Mouse (Mus musculus): ENCODE data around the gene Abcc4. TPM values are rescaled to one million over a fixed set of nuclear protein-coding genes. Genes with fewer than 3 reads are reported as not detected.
A peak's percentile ranks its signal among the peaks of the same experiment; 100 is the strongest.

Abcc4 gene
- polyA plus RNA-seq, 1 experiment = 4.5 TPM

DNA sequence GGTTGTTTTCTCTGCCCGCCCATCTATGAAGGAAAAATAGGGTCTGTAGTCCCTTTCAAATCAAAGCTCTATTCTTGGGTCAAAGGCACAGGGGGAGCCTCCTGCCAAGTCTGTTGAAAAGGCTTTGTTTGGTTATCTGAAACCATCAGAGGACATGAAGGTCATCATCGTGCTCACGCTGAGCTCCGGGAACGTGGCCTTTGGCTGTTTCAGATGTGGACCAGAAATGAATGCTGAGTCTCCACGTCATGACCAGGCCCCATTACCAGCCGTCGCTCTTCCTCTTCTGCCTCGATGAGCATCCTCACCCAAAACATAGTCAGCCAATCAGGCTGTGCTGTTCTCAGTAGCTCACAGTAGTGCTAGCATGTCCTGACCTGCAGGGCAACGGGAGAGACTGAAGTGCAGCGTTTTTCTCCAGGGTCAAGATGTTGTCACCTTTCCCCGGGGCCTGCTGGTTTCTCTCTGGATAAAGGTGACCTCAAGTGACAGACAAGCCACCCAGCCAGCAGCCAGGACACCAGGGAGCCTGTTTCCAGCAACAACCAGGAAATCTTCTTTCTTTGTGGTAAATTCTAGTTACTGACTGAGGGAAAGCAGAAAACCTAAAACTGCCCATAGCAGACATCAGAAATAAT lies 31.4 kb upstream of the Abcc4 start:
- no peak overlapping the region for H3K27ac ChIP-seq (ENCODE audit: insufficient read depth, low read length)
- DNase-seq = no peak
- no peaks in the 10 kb centered on the region for H3K4me1 ChIP-seq (ENCODE audit: control insufficient read depth, insufficient read depth, low read length)
- TF ChIP-seq POLR2A (IDR thresholded peaks at IDR 0.05; ENCODE audit: borderline replicate concordance, insufficient read depth, low read length) (no peak), CTCF (IDR thresholded peaks at IDR 0.05; ENCODE audit: borderline replicate concordance, insufficient read depth, low read depth, low read length) (no peak)
- H3K27me3 ChIP-seq (ENCODE audit: control insufficient read depth, insufficient read depth, low read length) = no peaks in the 10 kb centered on the region
- H3K4me3 ChIP-seq (replicated peaks; ENCODE audit: insufficient read depth, low read depth, low read length) = no peak overlapping the region
- WGBS = 23% methylated on average over 12 of the region's 12 CpGs

DNA sequence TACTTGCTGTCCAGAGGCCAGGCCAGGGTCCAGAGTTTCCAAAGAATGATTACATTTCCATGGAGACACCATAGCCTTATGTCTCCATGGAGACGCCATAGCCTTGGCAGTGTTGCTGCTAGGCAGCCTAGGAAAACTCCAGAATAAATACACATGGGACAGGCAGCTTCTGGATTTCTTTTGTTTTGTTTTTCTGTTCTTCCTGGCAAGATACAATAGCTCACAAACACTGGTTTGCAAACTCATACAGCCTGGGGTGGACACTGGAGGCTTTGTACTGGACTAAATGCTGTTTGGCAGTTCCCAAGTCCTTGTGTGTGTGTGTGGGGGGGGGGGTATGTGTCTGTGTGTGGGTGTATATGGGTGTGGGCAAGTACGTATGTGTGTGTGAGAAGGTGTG lies 29.1 kb upstream of the Abcc4 start:
- Histone ChIP-seq H3K27me3 (ENCODE audit: control insufficient read depth, insufficient read depth, low read length) (no peaks in the 10 kb centered on the region), H3K4me3 (replicated peaks; ENCODE audit: insufficient read depth, low read depth, low read length) (no peak overlapping the region), H3K4me1 (ENCODE audit: control insufficient read depth, insufficient read depth, low read length) (no peaks in the 10 kb centered on the region), H3K27ac (ENCODE audit: insufficient read depth, low read length) (no peak overlapping the region)
- TF ChIP-seq CTCF (IDR thresholded peaks at IDR 0.05; ENCODE audit: borderline replicate concordance, insufficient read depth, low read depth, low read length) = no peak
- no peak for TF ChIP-seq POLR2A (IDR thresholded peaks at IDR 0.05; ENCODE audit: borderline replicate concordance, insufficient read depth, low read length)
- DNase-seq = no peak
- 53% methylated on average over 2 of the region's 2 CpGs for WGBS

DNA sequence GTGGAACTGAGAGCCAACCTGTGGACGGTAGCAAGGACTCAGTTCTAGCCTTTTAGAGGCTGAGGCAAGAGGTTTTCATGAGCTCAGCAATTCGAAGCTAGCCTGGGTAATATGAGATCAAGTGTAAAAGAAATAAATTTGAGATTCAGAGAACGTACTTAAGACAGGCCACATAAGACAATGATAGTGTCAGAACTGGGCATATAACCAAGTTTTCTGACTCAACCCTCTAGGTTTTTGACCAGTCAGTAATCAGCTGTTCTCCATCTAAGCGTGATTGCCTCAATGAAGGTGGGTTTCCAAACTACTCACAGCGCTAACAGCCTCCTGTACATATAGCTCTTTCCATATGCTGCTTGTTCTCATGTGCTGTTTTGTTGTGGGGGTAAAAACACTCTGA lies 27.1 kb upstream of the Abcc4 start:
- Histone ChIP-seq H3K27ac (ENCODE audit: insufficient read depth, low read length) (no peak overlapping the region), H3K4me3 (replicated peaks; ENCODE audit: insufficient read depth, low read depth, low read length) (no peak overlapping the region), H3K4me1 (ENCODE audit: control insufficient read depth, insufficient read depth, low read length) (no peaks in the 10 kb centered on the region), H3K27me3 (ENCODE audit: control insufficient read depth, insufficient read depth, low read length) (no peaks in the 10 kb centered on the region)
- no peak for TF ChIP-seq POLR2A (IDR thresholded peaks at IDR 0.05; ENCODE audit: borderline replicate concordance, insufficient read depth, low read length)
- no peak for TF ChIP-seq CTCF (IDR thresholded peaks at IDR 0.05; ENCODE audit: borderline replicate concordance, insufficient read depth, low read depth, low read length)
- no peak for DNase-seq
- WGBS = 79% methylated on average over 5 of the region's 5 CpGs

DNA sequence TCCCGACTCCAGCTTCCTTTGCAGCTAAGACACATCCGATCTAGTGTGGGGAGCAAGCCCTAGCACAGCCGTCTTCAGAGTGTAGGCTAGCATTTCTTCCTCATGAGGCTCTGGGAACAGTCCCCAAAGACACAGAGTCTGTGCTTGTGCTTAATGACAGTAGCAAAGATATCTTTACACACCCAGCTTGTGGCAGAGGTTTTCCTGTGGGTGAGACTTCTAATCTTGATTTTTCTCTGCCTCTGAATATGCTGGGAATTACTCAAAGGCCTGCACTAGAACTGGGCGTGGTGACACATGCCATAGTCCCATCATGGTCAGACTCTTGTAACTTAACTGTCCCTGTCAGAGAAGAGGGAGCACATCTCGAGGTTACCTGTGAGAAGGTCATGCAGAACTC lies 24.6 kb upstream of the Abcc4 start:
- no peak for DNase-seq
- TF ChIP-seq CTCF (IDR thresholded peaks at IDR 0.05; ENCODE audit: borderline replicate concordance, insufficient read depth, low read depth, low read length) (no peak), POLR2A (IDR thresholded peaks at IDR 0.05; ENCODE audit: borderline replicate concordance, insufficient read depth, low read length) (no peak)
- no peak overlapping the region for H3K27ac ChIP-seq (ENCODE audit: insufficient read depth, low read length)
- no peaks in the 10 kb centered on the region for H3K27me3 ChIP-seq (ENCODE audit: control insufficient read depth, insufficient read depth, low read length)
- no peak overlapping the region for H3K4me3 ChIP-seq (replicated peaks; ENCODE audit: insufficient read depth, low read depth, low read length)
- 89% methylated on average over 5 of the region's 5 CpGs for WGBS
- no peaks in the 10 kb centered on the region; the same call in 1 of the 2 replicates for H3K4me1 ChIP-seq (ENCODE audit: control insufficient read depth, insufficient read depth, low read length)

DNA sequence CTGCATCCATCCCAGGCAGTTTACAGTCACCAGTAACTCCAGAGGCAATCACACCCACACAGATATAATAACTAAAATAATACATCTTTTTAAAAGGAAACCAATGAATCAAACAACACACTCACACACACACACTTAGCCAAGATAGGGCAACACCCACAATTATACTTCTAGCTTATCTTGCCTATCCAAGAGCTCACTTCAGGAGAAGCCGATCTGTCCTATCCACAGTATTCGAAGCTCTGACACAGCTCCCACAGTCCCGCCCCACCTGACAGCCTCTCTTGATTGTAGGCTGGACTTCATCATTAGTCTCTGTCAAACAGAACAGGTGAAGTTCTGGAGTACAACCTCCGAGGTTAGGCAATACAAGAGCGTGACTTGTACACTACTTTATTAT lies 19.4 kb upstream of the Abcc4 start:
- H3K4me1 ChIP-seq (ENCODE audit: control insufficient read depth, insufficient read depth, low read length) = peaks cover 6% of the 10 kb centered on the region
- no peak for DNase-seq
- no peak overlapping the region for H3K4me3 ChIP-seq (replicated peaks; ENCODE audit: insufficient read depth, low read depth, low read length)
- H3K27me3 ChIP-seq (ENCODE audit: control insufficient read depth, insufficient read depth, low read length) = no peaks in the 10 kb centered on the region
- no peak overlapping the region for H3K27ac ChIP-seq (ENCODE audit: insufficient read depth, low read length)
- TF ChIP-seq CTCF (IDR thresholded peaks at IDR 0.05; ENCODE audit: borderline replicate concordance, insufficient read depth, low read depth, low read length) (no peak), POLR2A (IDR thresholded peaks at IDR 0.05; ENCODE audit: borderline replicate concordance, insufficient read depth, low read length) (no peak)
- WGBS = 93% methylated on average over 5 of the region's 5 CpGs

DNA sequence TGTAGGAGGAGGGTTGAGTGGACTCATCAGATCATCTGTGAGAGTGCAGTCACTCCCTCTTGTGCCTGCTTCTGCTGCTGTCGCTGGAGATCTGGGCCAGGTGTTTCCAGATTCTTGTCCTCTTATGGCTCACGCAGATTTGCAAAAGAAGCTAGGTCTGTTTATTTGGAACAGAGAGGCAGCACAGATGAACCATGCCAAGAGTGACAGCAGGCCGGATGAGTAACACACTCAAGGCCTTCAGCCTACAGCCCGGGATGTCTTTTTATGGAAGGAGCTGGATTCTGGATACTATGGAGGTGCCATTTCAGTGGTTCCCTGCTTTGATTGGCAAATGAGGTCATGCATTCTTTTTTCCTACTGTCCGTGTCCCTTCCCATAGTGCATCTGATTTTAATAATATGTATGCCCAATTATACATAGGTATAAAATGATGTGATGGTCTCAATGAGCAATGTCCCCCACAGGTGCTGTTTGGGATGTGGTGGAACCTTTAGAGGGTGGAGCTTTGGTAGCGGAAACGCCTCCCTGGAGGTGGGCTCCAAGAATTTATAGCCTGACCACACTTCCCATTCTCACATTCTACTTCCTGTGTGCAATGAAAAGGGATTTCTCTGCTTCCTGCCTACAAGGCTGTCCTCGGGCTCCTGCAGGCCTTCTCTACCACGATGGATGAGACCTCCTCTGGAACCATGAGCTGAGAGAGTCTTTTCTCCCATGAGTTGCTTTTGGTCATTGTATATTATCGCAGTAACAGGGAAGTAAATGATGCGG lies 18.1 kb upstream of the Abcc4 start:
- no peak for TF ChIP-seq CTCF (IDR thresholded peaks at IDR 0.05; ENCODE audit: borderline replicate concordance, insufficient read depth, low read depth, low read length)
- no peak for TF ChIP-seq POLR2A (IDR thresholded peaks at IDR 0.05; ENCODE audit: borderline replicate concordance, insufficient read depth, low read length)
- no peak overlapping the region for H3K27ac ChIP-seq (ENCODE audit: insufficient read depth, low read length)
- DNase-seq = peak; percentile 55 to 74
- H3K27me3 ChIP-seq (ENCODE audit: control insufficient read depth, insufficient read depth, low read length) = no peaks in the 10 kb centered on the region
- no peak overlapping the region for H3K4me3 ChIP-seq (replicated peaks; ENCODE audit: insufficient read depth, low read depth, low read length)
- WGBS = 55% methylated on average over 11 of the region's 11 CpGs
- H3K4me1 ChIP-seq (ENCODE audit: control insufficient read depth, insufficient read depth, low read length) = peaks cover 6% of the 10 kb centered on the region

DNA sequence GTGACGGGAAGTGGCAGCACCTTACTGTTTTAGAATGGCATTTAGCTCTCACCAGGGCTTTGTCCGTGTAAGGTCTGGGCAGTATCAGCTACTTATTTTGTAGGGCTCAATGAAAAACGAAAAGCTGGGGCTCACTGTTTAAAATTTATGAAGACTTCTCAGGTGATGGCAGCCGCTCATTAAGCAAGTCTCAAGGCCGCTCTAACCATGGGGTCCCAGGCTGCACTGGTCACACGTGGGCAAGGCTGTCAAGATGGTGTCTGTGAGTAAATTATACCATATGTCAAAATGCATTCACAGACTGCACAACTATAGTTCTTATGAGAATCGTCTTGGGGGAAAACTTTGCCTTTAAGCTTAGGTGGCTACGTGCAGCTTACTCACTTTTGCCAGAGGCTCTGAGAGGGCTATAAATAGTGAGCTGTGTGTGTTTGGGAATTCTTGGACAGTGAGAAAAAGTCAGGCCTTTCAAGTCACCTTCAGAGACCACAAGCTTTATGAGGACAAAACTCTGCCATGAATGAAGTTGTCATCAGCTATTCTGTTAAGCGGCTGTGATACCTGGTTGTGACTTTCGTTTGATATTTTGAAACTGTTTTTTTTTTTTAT lies 13.7 kb upstream of the Abcc4 start:
- peaks cover 6% of the 10 kb centered on the region; the same call in 1 of the 2 replicates for H3K4me1 ChIP-seq (ENCODE audit: control insufficient read depth, insufficient read depth, low read length)
- no peak for DNase-seq
- no peak overlapping the region for H3K27ac ChIP-seq (ENCODE audit: insufficient read depth, low read length)
- WGBS = 82% methylated on average over 10 of the region's 10 CpGs
- no peaks in the 10 kb centered on the region for H3K27me3 ChIP-seq (ENCODE audit: control insufficient read depth, insufficient read depth, low read length)
- H3K4me3 ChIP-seq (replicated peaks; ENCODE audit: insufficient read depth, low read depth, low read length) = no peak overlapping the region
- TF ChIP-seq CTCF (IDR thresholded peaks at IDR 0.05; ENCODE audit: borderline replicate concordance, insufficient read depth, low read depth, low read length) (no peak), POLR2A (IDR thresholded peaks at IDR 0.05; ENCODE audit: borderline replicate concordance, insufficient read depth, low read length) (no peak)

Data from cerebellum, adult 2 months (tissue).